Mouse (Mus musculus) lung, postnatal 14 days (tissue): ENCODE results near the gene Lrrc23.

Experiments
- DNase-seq: peaks from one replicate; pipeline ENCODE4 v3.0.0; 2021

Gene Lrrc23

DNA sequence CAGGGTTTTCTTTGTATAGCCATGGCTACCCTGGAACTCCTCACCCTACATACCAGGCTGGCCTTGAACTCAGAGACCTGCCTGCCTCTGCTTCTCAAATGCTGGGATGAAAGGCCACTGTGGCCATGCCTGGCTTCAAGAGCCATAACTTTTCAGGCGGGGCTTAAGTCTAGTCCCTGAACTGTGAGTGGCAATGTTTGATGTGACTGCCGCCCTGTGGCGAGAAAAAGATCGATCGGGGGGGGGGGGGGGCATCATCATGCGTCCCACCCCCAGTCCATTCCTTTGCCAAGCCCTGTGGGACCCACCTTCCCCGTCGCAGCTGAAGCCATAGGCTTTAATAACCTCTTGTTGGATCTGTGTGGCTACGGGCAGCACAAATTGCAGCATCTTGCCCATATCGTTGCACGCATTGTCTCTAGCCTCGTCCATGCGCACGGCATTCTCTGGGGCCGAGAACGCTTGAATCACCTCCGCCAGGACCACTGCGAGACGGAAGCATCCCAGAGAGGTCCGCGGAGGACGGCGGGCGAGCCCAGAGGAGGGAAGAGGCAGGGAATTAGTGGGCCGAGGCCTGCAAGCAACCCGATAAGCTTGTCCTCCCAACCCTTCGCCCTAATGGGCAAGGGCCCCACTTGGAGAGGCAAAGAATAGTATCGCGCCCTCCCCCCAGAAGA, 39.2 kb downstream of the Lrrc23 start:
- peak; percentile 49 for DNase-seq

DNA sequence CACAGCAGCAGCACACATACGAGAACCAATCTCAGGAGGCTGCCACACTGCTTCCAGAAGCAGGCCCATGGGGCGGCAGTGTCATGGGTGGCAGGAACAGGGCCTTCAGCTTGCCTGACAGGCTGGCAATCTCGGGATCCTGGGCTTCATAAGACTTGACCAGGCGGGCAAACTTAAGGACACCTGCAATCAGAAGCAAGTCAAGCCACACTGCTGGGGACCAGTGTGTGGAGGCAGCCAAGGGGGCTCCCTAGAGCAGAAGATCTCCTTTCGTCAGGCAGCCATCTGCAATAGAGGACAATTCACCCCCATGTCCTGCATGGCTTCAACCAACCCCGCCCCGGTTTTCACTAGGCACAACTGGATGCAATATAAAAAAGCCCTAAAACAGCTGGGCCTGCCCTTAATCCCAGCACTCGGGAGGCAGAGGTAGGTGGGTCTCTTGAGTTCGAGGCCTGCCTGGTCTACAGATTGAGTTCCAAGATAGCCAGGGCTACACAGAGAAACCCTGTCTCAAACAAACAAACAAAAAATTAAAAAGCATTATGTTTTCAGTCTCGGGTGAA, 40.2 kb downstream of the Lrrc23 start:
- no peak for DNase-seq

DNA sequence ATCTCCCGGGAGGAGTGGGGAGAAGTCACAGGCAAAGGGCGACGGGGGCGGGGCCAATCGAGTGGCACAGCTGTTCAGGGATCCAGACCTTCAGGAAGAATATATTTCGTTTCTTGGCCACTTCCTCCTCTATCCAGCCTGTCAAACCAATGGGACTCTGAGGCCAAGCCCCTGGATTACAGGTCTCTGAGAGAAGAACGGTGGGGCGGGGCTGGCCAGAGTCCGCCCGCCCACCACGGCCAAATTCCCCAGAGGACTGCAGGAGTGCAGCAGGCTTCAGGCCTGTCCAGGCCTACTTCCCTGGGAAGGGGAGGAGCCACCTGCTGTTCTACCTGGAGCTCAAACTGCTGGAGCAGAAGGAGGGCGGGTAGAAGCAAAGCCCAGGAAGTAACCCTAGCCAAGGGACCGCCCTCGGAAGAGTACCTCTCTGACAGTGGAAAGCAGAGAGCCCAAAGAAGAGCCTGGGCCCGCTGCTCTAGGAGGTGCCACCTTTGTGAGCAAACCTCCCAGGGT, 41.0 kb downstream of the Lrrc23 start, which contains the start of gene Ptpn6:
Gene Ptpn6, minus strand, starts transcription at position 204 of the 513 bp plus-strand sequence.
- DNase-seq, result peak; percentile 73

DNA sequence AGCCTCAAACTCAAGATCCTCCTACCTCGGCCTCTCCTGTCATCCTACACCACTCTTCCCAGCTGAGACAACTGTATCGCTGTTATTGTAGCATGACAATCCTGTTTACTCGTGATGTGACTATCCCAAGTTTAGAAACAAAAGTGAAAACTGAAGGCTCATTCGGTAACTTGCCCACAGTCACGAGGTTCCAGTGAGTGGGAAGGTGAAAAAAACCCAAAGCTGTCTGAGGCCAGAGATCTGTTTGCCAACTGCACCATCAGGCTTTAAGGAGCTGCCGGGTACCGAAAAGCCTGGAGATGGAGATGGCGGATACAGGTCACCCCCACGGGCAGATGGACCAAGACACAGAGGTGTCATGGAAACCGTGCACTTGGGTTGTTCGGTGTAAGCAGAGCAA, 42.5 kb downstream of the Lrrc23 start:
- no peak for DNase-seq

DNA sequence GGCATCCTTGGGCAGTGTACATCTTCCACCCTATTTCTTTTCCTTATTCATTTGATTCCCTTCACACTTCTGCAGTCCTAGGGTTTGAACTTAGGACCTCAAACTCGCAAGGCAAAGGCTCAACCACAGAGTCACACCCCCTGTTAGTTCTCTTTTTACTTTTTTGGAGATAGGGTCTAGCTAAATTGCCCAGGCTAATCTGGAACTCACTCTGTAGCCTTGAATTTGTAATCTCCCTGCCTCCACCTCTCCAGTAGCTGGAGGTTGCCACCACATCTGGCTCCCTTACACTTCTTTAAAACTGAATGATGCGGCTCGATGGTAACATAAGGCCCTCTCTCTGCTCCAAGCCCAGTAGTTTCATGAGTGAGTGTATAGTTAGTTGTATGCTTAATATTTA, 45.1 kb downstream of the Lrrc23 start:
- DNase-seq, result no peak

DNA sequence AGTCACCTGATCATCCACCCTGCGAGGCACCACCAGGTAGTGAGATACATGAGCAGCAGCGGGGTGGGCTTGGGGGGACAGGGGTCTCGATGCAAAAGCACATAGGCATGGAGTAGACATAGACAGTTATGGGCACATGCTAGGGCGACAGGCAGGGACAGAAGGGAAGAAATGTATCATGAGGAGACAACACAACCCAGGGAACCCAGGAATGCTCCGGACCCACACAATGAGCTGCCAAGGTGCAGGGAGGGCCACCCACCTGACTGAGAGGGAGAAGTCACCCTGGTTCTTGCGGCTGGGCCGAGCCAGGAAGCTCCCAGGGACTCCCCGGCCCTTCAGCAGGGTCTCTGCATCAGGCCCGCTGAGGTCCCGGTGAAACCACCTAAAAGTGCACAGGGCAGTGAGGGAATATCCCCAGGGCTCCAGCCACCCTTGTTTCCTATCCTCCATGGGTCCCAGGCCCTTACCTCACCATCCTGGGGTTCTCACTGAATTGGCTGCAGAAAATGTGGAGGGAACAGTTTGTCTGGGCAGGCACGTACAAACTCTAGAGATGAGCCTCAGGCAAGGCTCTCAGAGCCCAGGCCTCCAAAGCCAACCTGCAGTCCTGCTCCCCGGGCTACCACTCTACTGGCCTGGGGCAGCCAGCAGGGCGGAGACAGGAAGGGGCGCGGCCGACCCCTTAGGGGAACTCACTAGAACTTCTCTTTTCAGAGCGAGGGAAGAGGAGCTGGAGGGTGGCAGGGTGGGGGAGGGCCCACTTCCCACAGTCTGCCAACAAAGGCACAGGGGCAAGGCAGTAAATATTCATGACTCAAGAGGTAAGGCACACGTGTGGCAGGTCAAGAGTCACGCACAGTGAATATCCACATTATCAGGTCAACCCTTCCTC, 46.8 kb downstream of the Lrrc23 start:
- peak; percentile 57 for DNase-seq

DNA sequence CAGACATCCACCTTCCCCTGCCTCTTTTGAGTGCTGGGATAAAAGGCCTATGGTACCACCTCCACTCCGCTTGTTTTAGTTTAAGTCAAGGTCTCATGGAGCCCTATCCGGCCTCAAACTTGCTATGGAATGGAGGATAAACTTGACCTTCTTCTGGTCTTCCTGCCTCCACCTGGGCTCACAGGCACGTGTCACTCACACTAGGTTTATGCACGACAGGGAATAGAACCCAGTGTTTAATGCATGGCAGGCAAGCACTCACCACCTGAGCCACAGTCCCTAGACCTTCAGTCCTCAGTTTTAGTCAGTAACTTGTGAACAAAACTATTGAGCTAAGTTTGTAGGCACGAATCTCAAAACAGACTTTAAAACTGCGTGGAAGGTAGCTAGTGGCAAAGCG, 48.5 kb downstream of the Lrrc23 start:
- DNase-seq, result no peak

DNA sequence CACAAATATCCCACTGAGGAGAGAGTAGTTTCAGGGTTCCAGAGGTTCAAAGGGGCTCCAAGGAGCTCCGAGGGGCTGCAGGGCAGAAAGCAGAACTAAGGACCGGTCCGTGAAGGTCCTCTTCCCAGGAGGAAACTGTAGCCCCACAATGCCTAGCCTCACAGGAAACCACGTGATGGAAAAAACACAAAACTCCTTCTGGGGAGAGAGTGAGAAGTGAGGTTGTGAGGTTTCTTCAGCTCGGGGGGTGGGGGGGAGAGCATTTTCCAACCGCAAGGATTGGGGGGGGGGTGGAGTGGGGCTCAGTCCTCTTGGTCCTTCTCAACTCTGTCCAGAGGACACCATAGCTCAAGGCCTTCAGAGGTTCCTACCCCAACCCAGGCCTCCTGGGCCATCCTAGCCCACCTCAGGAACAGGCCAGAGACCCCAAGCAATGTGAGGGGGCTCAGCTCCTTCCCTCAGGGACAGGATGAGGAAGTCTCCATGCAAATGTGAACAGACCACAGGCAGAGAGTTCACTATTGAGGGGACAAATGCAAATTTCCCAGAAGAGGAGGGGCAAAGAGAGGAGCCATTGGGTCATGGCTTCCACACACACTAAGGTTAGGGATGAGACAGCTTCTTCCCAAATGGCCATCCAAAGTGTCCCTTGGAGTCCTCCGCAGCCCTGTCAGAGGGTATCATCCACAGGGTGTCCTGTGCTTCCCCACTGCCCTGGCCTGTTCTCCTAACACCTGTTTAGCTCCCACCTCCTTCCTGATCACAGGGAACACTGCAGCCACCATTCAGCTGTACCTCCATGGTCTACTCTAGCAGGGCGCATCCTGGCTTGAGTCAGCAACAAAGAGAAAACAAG, 49.4 kb downstream of the Lrrc23 start:
- DNase-seq, result no peak

DNA sequence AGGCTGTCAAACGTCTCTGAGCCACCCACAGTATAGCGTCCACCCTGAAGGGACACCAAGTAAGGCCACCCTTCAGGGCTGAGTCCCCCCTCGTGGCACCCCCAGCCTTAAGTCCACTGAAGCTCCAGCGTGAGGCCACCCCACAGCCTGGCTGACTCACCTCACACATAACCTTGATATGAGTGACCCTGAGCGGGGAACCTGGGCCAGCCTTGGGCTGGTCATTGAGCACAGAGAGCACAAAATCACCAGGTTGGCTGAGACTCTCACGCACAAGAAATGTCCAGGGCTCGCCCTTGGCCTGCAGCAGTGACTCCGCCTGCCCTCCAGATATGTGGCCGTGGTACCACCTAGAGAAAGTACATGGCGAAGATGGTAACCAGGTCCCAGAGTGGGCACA, 50.9 kb downstream of the Lrrc23 start:
- no peak for DNase-seq

DNA sequence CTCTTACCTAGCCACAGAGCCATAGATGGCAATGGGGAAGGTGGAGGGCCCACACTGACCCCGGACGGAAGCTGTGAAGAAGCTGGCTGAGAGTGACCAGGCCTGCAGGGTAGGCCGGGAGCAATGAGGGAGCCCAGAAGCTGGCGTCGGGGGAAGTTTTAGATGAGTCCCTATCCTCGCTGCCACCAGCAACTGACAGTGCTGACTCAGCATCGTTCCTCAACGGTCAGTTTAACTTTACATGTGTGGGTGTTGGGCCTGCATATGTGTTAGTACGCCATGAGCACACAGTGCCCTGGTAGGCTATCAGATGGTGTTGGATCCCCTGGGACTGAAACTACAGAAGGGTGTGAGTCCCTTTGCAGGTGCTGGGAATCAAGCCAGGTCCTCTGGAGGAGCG, 55.1 kb downstream of the Lrrc23 start:
- no peak for DNase-seq

DNA sequence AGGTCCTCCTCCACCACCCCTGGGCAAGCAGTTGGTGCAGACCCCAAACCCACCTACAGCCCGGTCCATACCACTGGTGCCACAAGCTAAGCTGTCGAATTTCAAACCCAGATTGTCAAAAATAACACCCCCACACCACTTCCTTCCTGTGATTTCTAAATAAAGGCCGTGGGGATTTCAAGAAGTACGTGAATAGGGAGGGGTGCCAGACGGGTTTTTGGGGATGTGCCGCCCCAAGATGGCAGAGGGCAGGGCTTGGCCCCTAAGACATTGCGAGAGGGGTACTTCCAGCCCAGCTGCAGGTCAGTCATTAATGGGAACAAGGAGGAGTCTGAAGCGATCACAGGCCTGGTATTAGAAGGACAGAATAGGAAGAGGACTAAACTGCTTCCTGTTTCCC, 56.0 kb downstream of the Lrrc23 start:
- DNase-seq, result no peak

DNA sequence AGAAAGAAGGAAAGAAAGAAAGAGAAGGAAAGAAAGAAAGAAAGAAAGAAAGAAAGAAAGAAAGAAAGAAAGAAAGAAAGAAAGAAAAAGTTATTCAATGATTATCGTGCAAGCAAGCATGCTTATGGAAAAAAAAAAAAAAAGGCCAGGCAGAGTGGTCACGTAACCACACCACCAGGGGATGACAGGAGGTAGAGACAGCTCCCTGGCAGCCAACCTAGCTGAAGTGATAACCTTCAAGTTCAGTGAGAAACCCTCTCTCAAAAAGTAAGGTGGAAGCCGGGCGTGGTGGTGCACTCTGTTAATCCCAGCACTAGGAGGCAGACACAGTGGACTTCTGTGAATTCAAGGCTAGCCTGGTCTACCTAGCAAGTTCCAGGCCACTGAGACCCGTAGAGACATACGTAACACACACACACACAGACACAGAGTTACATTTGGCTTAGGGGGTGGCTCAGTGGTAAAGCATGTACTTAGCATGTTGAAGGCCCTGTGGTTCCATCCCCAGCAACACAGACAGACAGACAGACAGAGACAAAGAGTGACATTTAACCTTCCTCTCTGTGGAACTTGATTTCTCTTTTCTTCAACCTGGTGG, 56.6 kb downstream of the Lrrc23 start:
- DNase-seq, result no peak

DNA sequence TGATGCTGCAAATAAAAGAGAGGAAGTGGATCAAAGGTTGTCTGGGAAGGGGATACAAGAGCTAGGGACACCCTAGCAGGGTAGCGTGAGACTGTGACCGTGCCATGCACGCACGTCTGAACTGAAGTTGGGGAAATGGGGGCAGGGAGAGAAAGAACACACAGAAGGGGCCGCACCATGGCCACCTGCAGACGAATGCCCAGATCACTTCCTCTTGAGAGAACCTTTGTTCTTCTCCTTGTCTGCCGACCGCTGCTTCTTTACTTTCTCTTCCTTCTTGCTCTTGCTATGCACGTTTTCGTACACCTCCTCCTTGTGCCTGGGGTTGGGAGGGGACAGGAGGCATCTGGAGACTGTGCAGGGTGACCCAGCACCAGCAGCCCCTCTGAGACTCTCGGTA, 58.6 kb downstream of the Lrrc23 start:
- DNase-seq, result no peak
